18 mouse cellular contexts compared by ENCODE assay signal in genomic region chr17:49484435-49484834, GRCm38 (mm10). TPM values are rescaled to one million over a fixed set of nuclear protein-coding genes. Genes with fewer than 3 reads are reported as not detected.
DNase-seq lines count a peak whose midpoint lies in the region.
"Had no signal": no experiment of that assay in that cellular context is flagged by ENCODE, and none has a peak within 500 bp of the region (broad histone marks: within the 10 kb centered on the region; RNA-seq: fewer than 3 reads in every experiment).

No protein-coding gene starts in this region.

- peak; percentile 27 to 55 for DNase-seq in frontal cortex, adult 2 months (ENCODE audit: extremely low spot score in 1 of 2, low spot score in 1 of 2)
- DNase-seq in frontal cortex, postnatal 14 days (ENCODE audit: low spot score in 2 of 2) = no peak
- DNase-seq in layer of hippocampus, adult 9-11 months = peak; percentile 55
- no peak for DNase-seq in layer of hippocampus, postnatal 25 days (ENCODE audit: extremely low spot score in 1 of 2, low spot score in 1 of 2)
- peak; percentile 35 for DNase-seq in 3T3-L1 (ENCODE audit: low read depth, low spot score)
- peak; percentile 8 for DNase-seq in brain, embryonic 18.5 days (ENCODE audit: low read depth, low spot score)
- DNase-seq in thymus, postnatal 0 days (ENCODE audit: low spot score) = no peak
- DNase-seq: adrenal gland, adult 2 months; cerebellum, adult 18-20 months; cerebellum, postnatal 25 days; embryo, embryonic 11 days; gastrocnemius, postnatal 25 days; heart, adult 18-20 months; heart, postnatal 4 days; kidney, adult 2 months; lung, adult 18-20 months; lung, postnatal 10 days; thymus, adult 2 months had no signal

RNA-seq across cellular contexts. Expression of gene Mocs1, which starts 56.3 kb away (rescaled TPM):
- polyA plus RNA-seq in frontal cortex, adult 2 months (2012; rRNA removed) = 8.3 and 8.9 TPM in 2 replicates
- total RNA-seq in layer of hippocampus, postnatal 25 days (2021) = 10 to 100 TPM; 12.9 to 13.7 TPM
- polyA plus RNA-seq in thymus, postnatal 0 days (2015; fragmentation: Nextera tagmentation; extraction: Ambion mirVana) = 2.5 and 3.9 TPM in 2 replicates

Comparison
In these comparisons a context has a peak if more than half of its experiments do, and no peak if none do; other contexts are left out.
1. DNase-seq: peak in frontal cortex, adult 2 months (2 of 2), layer of hippocampus, adult 9-11 months (single experiment), 3T3-L1 (single experiment) and brain, embryonic 18.5 days (single experiment); none in frontal cortex, postnatal 14 days (0 of 2), layer of hippocampus, postnatal 25 days (0 of 2) and thymus, postnatal 0 days (single experiment).